Mouse (Mus musculus) liver, adult 2 months (tissue): Measurements from ENCODE around the gene Parp12. TPM values are rescaled to one million over a fixed set of nuclear protein-coding genes. Genes with fewer than 3 reads are reported as not detected.

Source experiments
- DNase-seq: peaks from one replicate; pipeline ENCODE4 v3.0.0-alpha.2; 2011; ENCODE audit warnings: low read depth, low spot score; ENCODE audit errors: extremely low read depth
- H3K27ac ChIP-seq: fragments of 200-500 bp; replicated peaks from 2 replicates; pipeline ENCODE4 v1.5.1; 2012; ENCODE audit warnings: low read depth, mild to moderate bottlenecking, control low read depth, inconsistent platforms, low read length; ENCODE audit not compliant: insufficient read depth
- H3K27me3 ChIP-seq: fragments of 200-500 bp; 2 replicates; pipeline ENCODE4 v1.6.1; 2012; ENCODE audit warnings: mild to moderate bottlenecking, moderate library complexity, low read length, inconsistent platforms; ENCODE audit not compliant: control insufficient read depth, insufficient read depth
- H3K36me3 ChIP-seq: fragments of 200-500 bp; 2 replicates; pipeline ENCODE4 v1.6.1; 2012; ENCODE audit warnings: low read length, inconsistent platforms; ENCODE audit not compliant: control insufficient read depth, insufficient read depth
- H3K4me1 ChIP-seq: fragments of 200-500 bp; 2 replicates; pipeline ENCODE4 v1.6.1; 2011; ENCODE audit warnings: low read length; ENCODE audit not compliant: control insufficient read depth, insufficient read depth
- H3K4me3 ChIP-seq: fragments of 200-500 bp; 2 replicates; pipeline ENCODE4 v1.5.1; 2011; ENCODE audit warnings: low read depth, mild to moderate bottlenecking, control low read depth, low read length, moderate library complexity; ENCODE audit not compliant: insufficient read depth
- H3K79me2 ChIP-seq: fragments of 200-500 bp; 2 replicates; pipeline ENCODE4 v1.6.1; 2012; ENCODE audit warnings: inconsistent platforms, mild to moderate bottlenecking, low read length, moderate library complexity; ENCODE audit not compliant: control insufficient read depth, insufficient read depth
- H3K9ac ChIP-seq: fragments of 200-500 bp; 2 replicates; pipeline ENCODE4 v1.6.1; 2012; ENCODE audit warnings: low read depth, mild to moderate bottlenecking, control low read depth, inconsistent platforms, low read length
- CTCF ChIP-seq: fragments of 200-500 bp; IDR thresholded peaks from 2 replicates; pipeline ENCODE4 v1.5.1; 2011; ENCODE audit warnings: low read depth, low read length, control low read depth
- POLR2A ChIP-seq: fragments of 200-500 bp; IDR thresholded peaks from 2 replicates; pipeline ENCODE4 v1.6.1; 2011; ENCODE audit warnings: low read length, control low read depth; ENCODE audit not compliant: insufficient read depth; ENCODE audit errors: extremely low read depth
- WGBS: fragments of 180-500 bp; shearing (Covaris S2); methylation state at CpG from one replicate; pipeline ENCODE4 v1.1.7; 2018; 5-methylcytosine and 5-hydroxymethylcytosine counted together
- polyA plus RNA-seq: library from polyadenylated mRNA; depleted of rRNA; stranded (reverse); fragments of >200 nt; gene quantifications from 2 replicates; pipeline ENCODE4 v1.2.3, GENCODE M21; 2012
- total RNA-seq: library from RNA; depleted of rRNA; stranded (reverse); fragments of >200 nt; gene quantifications from 2 replicates; pipeline ENCODE4 v1.2.3, GENCODE M21; 2014

Gene Parp12
- total and polyA plus RNA-seq, 2 experiments, result 30.5 to 44.3 TPM

- no peak overlapping the region for H3K27ac ChIP-seq
- H3K27me3 ChIP-seq, result no peaks in the 10 kb centered on the region
- no peak overlapping the region for H3K9ac ChIP-seq
- peaks cover 60% of the 10 kb centered on the region for H3K36me3 ChIP-seq
- WGBS, result 83% methylated on average over 2 of the region's 2 CpGs
- DNase-seq, result no peak
- no peaks in the 10 kb centered on the region for H3K79me2 ChIP-seq
- H3K4me3 ChIP-seq, result no peak overlapping the region
- no peaks in the 10 kb centered on the region for H3K4me1 ChIP-seq
- TF ChIP-seq CTCF, result peak; percentile 30
- TF ChIP-seq POLR2A, result no peak
These were observed 11.3 kb downstream of the Parp12 start for GRCm38 (mm10) chr6:39106812-39107211.

GRCm38 (mm10) chr6:39104631-39105030 is 13.5 kb downstream of the Parp12 start:
- Histone ChIP-seq H3K9ac (no peak overlapping the region), H3K4me1 (no peaks in the 10 kb centered on the region), H3K4me3 (no peak overlapping the region), H3K79me2 (no peaks in the 10 kb centered on the region), H3K27ac (no peak overlapping the region), H3K36me3 (peaks cover 55% of the 10 kb centered on the region), H3K27me3 (no peaks in the 10 kb centered on the region)
- 84% methylated on average over 4 of the region's 4 CpGs for WGBS
- TF ChIP-seq POLR2A, result no peak
- no peak for TF ChIP-seq CTCF
- no peak for DNase-seq

DNA sequence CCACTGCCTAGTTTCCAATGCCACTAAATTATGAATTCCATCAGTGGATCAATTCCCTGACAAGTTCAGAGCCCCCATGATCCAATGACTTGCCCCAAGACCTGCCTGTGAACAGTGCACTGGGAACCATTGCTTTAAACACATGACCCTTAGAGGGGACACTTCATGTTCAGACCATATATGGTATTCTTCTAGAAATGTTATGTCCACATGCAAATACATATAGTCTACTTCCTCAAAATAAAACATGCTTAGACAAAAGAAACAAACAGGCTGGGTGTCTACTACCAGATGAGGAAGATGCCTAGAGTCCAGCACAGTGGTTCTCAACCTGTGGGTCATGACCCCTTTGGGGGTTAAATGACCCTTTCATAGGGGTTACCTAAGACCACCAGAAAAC is 41.7 kb downstream of the Parp12 start:
- Histone ChIP-seq H3K27me3 (no peaks in the 10 kb centered on the region), H3K4me1 (no peaks in the 10 kb centered on the region), H3K79me2 (no peaks in the 10 kb centered on the region), H3K27ac (no peak overlapping the region), H3K36me3 (peaks cover 4% of the 10 kb centered on the region), H3K4me3 (no peak overlapping the region), H3K9ac (no peak overlapping the region)
- no peak for DNase-seq
- TF ChIP-seq CTCF (no peak), POLR2A (no peak)

DNA sequence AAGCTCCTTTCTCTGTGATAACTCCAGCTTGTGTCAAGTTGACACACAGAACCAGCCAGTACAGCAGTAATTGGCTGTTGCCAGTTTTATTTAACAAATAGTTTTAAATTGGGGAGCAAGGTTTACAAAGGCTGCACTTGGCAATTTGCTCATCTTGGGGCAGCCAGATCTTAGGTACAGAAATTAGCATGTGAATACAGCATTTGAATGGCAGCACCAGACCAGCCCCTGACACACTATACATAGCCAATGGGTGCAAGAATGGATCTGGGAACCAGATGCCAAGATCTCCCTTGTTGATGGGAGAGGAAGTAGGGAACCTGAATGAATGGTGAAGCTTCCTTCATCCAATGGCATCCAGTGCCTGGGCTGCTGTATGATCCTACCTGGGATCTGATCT is 44.0 kb downstream of the Parp12 start:
- TF ChIP-seq POLR2A (no peak), CTCF (no peak)
- no peak for DNase-seq
- H3K79me2 ChIP-seq, result no peaks in the 10 kb centered on the region
- no peak overlapping the region for H3K4me3 ChIP-seq
- H3K27ac ChIP-seq, result no peak overlapping the region
- H3K36me3 ChIP-seq, result no peaks in the 10 kb centered on the region
- H3K4me1 ChIP-seq, result no peaks in the 10 kb centered on the region
- no peaks in the 10 kb centered on the region for H3K27me3 ChIP-seq
- no peak overlapping the region for H3K9ac ChIP-seq

GRCm38 (mm10) chr6:39072664-39073063 is 45.5 kb downstream of the Parp12 start:
- Histone ChIP-seq H3K4me1 (no peaks in the 10 kb centered on the region), H3K9ac (no peak overlapping the region), H3K4me3 (no peak overlapping the region), H3K79me2 (no peaks in the 10 kb centered on the region), H3K27ac (no peak overlapping the region), H3K27me3 (no peaks in the 10 kb centered on the region), H3K36me3 (no peaks in the 10 kb centered on the region)
- DNase-seq, result no peak
- 72% methylated on average over 5 of the region's 5 CpGs for WGBS
- TF ChIP-seq POLR2A (no peak), CTCF (no peak)

GRCm38 (mm10) chr6:39066935-39067578 is 51.1 kb downstream of the Parp12 start:
- Histone ChIP-seq H3K9ac (no peak overlapping the region), H3K36me3 (no peaks in the 10 kb centered on the region), H3K4me3 (no peak overlapping the region), H3K4me1 (no peaks in the 10 kb centered on the region), H3K27ac (no peak overlapping the region), H3K79me2 (no peaks in the 10 kb centered on the region), H3K27me3 (no peaks in the 10 kb centered on the region)
- peak; percentile 38 for DNase-seq
- 49% methylated on average over 12 of the region's 12 CpGs for WGBS
- TF ChIP-seq CTCF, result peak; percentile 96
- no peak for TF ChIP-seq POLR2A
